Mouse (Mus musculus) heart, postnatal 0 days (tissue): Measurements from ENCODE around the gene Krtap5-4. TPM values are rescaled to one million over a fixed set of nuclear protein-coding genes. Genes with fewer than 3 reads are reported as not detected.

Source experiments
- ATAC-seq: fragments of 200-750 bp; cut with Nextera tagmentation; 2 replicates; pipeline ENCODE4 v1.8.0; 2017; ENCODE audit warnings: low read depth, moderate number of reproducible peaks, moderate library complexity; ENCODE audit not compliant: insufficient read depth
- DNase-seq: peaks from one replicate; pipeline ENCODE4 v3.0.0-alpha.2; 2016; ENCODE audit warnings: low spot score
- H3K27ac ChIP-seq: fragments of 300-500 bp; sonication (generic); 2 replicates; pipeline ENCODE4 v1.5.1; 2014; ENCODE audit warnings: low read depth, mild to moderate bottlenecking
- H3K27me3 ChIP-seq: fragments of 300-500 bp; sonication (generic); 2 replicates; pipeline ENCODE4 v1.6.1; 2014; ENCODE audit warnings: low read length, mixed read lengths; ENCODE audit not compliant: control insufficient read depth, insufficient read depth
- H3K36me3 ChIP-seq: fragments of 300-500 bp; sonication (generic); replicated peaks from 2 replicates; pipeline ENCODE4 v1.6.1; 2014; ENCODE audit warnings: low read length, mixed read lengths; ENCODE audit not compliant: control insufficient read depth, insufficient read depth
- H3K4me1 ChIP-seq: fragments of 300-500 bp; sonication (generic); 2 replicates; pipeline ENCODE4 v1.6.1; 2014; ENCODE audit warnings: antibody characterized with exemption; ENCODE audit not compliant: control insufficient read depth, insufficient read depth
- H3K4me2 ChIP-seq: fragments of 300-500 bp; sonication (generic); 2 replicates; pipeline ENCODE4 v1.6.1; 2014; ENCODE audit warnings: low read depth, mild to moderate bottlenecking, low read length, moderate library complexity
- H3K4me3 ChIP-seq: fragments of 300-500 bp; sonication (generic); 2 replicates; pipeline ENCODE4 v1.5.1; 2014; ENCODE audit warnings: low read depth, low read length
- H3K9ac ChIP-seq: fragments of 300-500 bp; sonication (generic); replicated peaks from 2 replicates; pipeline ENCODE4 v1.6.1; 2014; ENCODE audit warnings: low read depth, low read length, mixed read lengths
- H3K9me3 ChIP-seq: fragments of 300-500 bp; sonication (generic); replicated peaks from 2 replicates; pipeline ENCODE4 v1.6.1; 2016; ENCODE audit warnings: low read length; ENCODE audit not compliant: control insufficient read depth
- CTCF ChIP-seq: IDR thresholded peaks from 2 replicates; pipeline ENCODE4 v1.5.1; 2016; ENCODE audit warnings: antibody characterized with exemption, control low read depth, low read depth
- EP300 ChIP-seq: IDR thresholded peaks from 2 replicates; pipeline ENCODE4 v1.6.1; 2016; ENCODE audit warnings: antibody characterized with exemption, low read depth
- WGBS: fragments of 180-500 bp; shearing (Covaris S2); extraction: QIAGEN DNeasy Blood & Tissue Kit; methylation state at CpG from one replicate; pipeline ENCODE4 v1.1.7; 2014; 5-methylcytosine and 5-hydroxymethylcytosine counted together
- polyA plus RNA-seq: library from polyadenylated mRNA; unstranded; fragments of >200 nt; fragmentation: Nextera tagmentation; extraction: Ambion mirVana; gene quantifications from 2 replicates; pipeline ENCODE4 v1.2.1, GENCODE M21; 2015
- total RNA-seq: library from RNA; depleted of rRNA; stranded (reverse); fragments of >200 nt; gene quantifications from 2 replicates; pipeline ENCODE4 v1.2.3, GENCODE M21; 2014; ENCODE audit warnings: low replicate concordance

Krtap5-4 gene
- total and polyA plus RNA-seq, 2 experiments from 2014 or later = not detected

GRCm38 (mm10) chr7:142334246-142334645 is 30.9 kb downstream of the Krtap5-4 start:
- Histone ChIP-seq H3K4me2 (no peak overlapping the region), H3K9ac (no peak overlapping the region), H3K36me3 (no peaks in the 10 kb centered on the region), H3K4me1 (peaks cover 20% of the 10 kb centered on the region), H3K9me3 (no peaks in the 10 kb centered on the region), H3K27me3 (no peaks in the 10 kb centered on the region), H3K4me3 (no peak overlapping the region), H3K27ac (no peak overlapping the region)
- peak; percentile 96 for TF ChIP-seq CTCF
- TF ChIP-seq EP300 = no peak
- ATAC-seq (0 out of 2 replicates have a peak, but pooled peaks have one; percentile 24), DNase-seq (peak; percentile 86)
- WGBS = 0% methylated on average over 3 of the region's 3 CpGs

- ATAC-seq (no peak), DNase-seq (no peak)
- TF ChIP-seq CTCF (no peak), EP300 (no peak)
- Histone ChIP-seq H3K4me2 (no peak overlapping the region), H3K4me1 (peaks cover 12% of the 10 kb centered on the region), H3K36me3 (no peaks in the 10 kb centered on the region), H3K9ac (no peak overlapping the region), H3K4me3 (no peak overlapping the region), H3K9me3 (no peaks in the 10 kb centered on the region), H3K27ac (no peak overlapping the region), H3K27me3 (no peaks in the 10 kb centered on the region)
- WGBS = 83% methylated on average over 8 of the region's 8 CpGs
These were observed 31.8 kb downstream of the Krtap5-4 start for GRCm38 (mm10) chr7:142335151-142335550.

GRCm38 (mm10) chr7:142340269-142340970 is 37.1 kb downstream of the Krtap5-4 start:
- Histone ChIP-seq H3K4me2 (no peak overlapping the region), H3K4me1 (no peaks in the 10 kb centered on the region), H3K4me3 (no peak overlapping the region), H3K9ac (no peak overlapping the region), H3K9me3 (no peaks in the 10 kb centered on the region), H3K36me3 (no peaks in the 10 kb centered on the region), H3K27me3 (no peaks in the 10 kb centered on the region), H3K27ac (no peak overlapping the region)
- DNase-seq (no peak), ATAC-seq (no peak)
- 60% methylated on average over 10 of the region's 10 CpGs for WGBS
- no peak for TF ChIP-seq CTCF
- TF ChIP-seq EP300 = no peak

- no peaks in the 10 kb centered on the region for H3K27me3 ChIP-seq
- H3K9ac ChIP-seq = no peak overlapping the region
- H3K9me3 ChIP-seq = no peaks in the 10 kb centered on the region
- DNase-seq = no peak
- no peak overlapping the region for H3K4me2 ChIP-seq
- H3K36me3 ChIP-seq = no peaks in the 10 kb centered on the region
- TF ChIP-seq EP300 (no peak), CTCF (no peak)
- no peak for ATAC-seq
- 70% methylated on average over 10 of the region's 10 CpGs for WGBS
- no peaks in the 10 kb centered on the region for H3K4me1 ChIP-seq
- H3K27ac ChIP-seq = peak overlapping the region; percentile 40; the same call in 1 of the 2 replicates
- H3K4me3 ChIP-seq = no peak overlapping the region
These were observed 38.4 kb downstream of the Krtap5-4 start for GRCm38 (mm10) chr7:142341564-142342246.

GRCm38 (mm10) chr7:142342247-142342640 is 38.9 kb downstream of the Krtap5-4 start:
- Histone ChIP-seq H3K4me3 (no peak overlapping the region), H3K4me2 (no peak overlapping the region), H3K9me3 (no peaks in the 10 kb centered on the region), H3K36me3 (no peaks in the 10 kb centered on the region), H3K27ac (peak overlapping the region; percentile 40; the same call in 1 of the 2 replicates), H3K9ac (no peak overlapping the region), H3K27me3 (no peaks in the 10 kb centered on the region), H3K4me1 (no peaks in the 10 kb centered on the region)
- ATAC-seq (no peak), DNase-seq (no peak)
- 69% methylated on average over 3 of the region's 3 CpGs for WGBS
- no peak for TF ChIP-seq CTCF
